Mouse (Mus musculus): ENCODE measurements around the gene Gphb5. TPM values are rescaled to one million over a fixed set of nuclear protein-coding genes. Genes with fewer than 3 reads are reported as not detected.
A peak's percentile ranks its signal among the peaks of the same experiment; 100 is the strongest.

Gphb5 gene
- total and polyA plus RNA-seq, 2 experiments from 2014 or later, result not detected

DNA sequence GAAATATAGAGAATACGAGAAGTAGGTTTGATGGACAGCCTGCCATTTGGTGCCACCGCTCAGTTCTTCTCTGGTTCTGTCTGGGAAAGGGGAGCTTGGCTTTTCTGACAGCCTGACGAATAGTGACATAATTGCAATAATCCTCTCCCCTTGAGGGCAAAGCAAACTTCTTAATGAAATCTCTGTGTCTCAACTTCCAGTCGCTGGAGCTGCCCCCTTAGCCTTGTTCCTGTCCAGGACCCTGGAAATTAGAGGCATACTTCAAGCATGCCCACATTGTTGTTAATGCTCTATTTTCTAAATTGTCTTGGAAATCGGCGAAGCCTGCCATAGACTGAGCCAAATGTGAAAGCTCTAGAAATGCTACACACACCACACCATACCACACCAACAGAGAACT, 12.1 kb upstream of the Gphb5 start:
- DNase-seq (ENCODE audit: low spot score) (no peak), ATAC-seq (no peak)
- Histone ChIP-seq H3K27me3 (ENCODE audit: insufficient read depth, low read length) (no peaks in the 10 kb centered on the region), H3K36me3 (ENCODE audit: insufficient read depth, low read length) (no peaks in the 10 kb centered on the region), H3K4me3 (ENCODE audit: low read length) (no peak overlapping the region), H3K9ac (replicated peaks; ENCODE audit: low read length) (no peak overlapping the region), H3K4me2 (ENCODE audit: low read depth, low read length) (no peak overlapping the region), H3K27ac (no peak overlapping the region), H3K9me3 (ENCODE audit: low read length) (0 out of 2 replicates have a peak, but pooled peaks cover 6% of the 10 kb centered on the region), H3K4me1 (ENCODE audit: insufficient read depth, low read length) (no peaks in the 10 kb centered on the region)
- 89% methylated on average over 6 of the region's 6 CpGs for WGBS
- TF ChIP-seq CTCF (IDR thresholded peaks at IDR 0.05; ENCODE audit: low read depth), result no peak

DNA sequence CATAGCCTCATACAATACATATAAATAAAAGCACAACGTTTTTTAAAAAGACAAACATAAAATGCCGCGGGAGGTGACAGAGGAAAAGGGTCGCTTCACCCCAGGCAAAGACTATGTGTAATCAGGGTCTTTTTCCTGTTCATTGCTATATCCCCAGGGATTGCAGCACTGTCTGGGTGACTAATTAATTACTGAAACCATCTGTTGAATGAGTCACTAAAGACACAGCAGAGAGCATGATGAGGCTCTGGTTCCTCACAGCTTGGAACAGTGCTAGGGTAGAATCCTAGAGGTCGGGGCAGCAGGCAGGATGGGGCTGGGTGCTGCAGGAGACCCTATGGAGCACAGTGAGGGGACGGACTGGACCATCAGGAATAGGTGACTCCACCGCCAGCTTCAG, 9.3 kb upstream of the Gphb5 start:
- no peaks in the 10 kb centered on the region for H3K27me3 ChIP-seq (ENCODE audit: insufficient read depth, low read length)
- ATAC-seq (no peak), DNase-seq (ENCODE audit: low spot score) (no peak)
- no peaks in the 10 kb centered on the region for H3K4me1 ChIP-seq (ENCODE audit: insufficient read depth, low read length)
- no peak overlapping the region for H3K27ac ChIP-seq
- no peak overlapping the region for H3K4me2 ChIP-seq (ENCODE audit: low read depth, low read length)
- no peaks in the 10 kb centered on the region for H3K9me3 ChIP-seq (ENCODE audit: low read length)
- WGBS, result 82% methylated on average over 7 of the region's 7 CpGs
- H3K36me3 ChIP-seq (ENCODE audit: insufficient read depth, low read length), result no peaks in the 10 kb centered on the region
- no peak overlapping the region for H3K9ac ChIP-seq (replicated peaks; ENCODE audit: low read length)
- H3K4me3 ChIP-seq (ENCODE audit: low read length), result no peak overlapping the region
- no peak for TF ChIP-seq CTCF (IDR thresholded peaks at IDR 0.05; ENCODE audit: low read depth)

DNA sequence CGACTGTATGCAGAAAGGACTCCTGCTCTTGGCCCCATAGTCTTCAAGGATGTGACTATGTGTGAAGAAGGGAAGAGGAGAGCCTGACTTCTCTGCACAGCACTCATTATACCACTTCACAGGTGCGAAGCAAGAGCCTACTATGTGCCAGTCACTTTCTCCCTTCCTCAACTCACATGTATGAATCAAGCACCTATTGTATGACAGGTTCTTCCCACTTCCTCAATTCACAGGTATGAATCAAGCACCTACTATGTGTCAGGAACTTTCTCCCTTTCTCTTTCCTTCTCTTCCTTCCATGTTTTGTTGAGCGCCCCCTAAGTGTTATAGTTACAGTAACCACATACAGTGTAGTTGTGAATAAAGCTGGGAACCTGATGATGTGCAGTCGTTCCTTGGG, 8.2 kb upstream of the Gphb5 start:
- DNase-seq (ENCODE audit: low spot score) (no peak), ATAC-seq (no peak)
- no peaks in the 10 kb centered on the region for H3K4me1 ChIP-seq (ENCODE audit: insufficient read depth, low read length)
- no peaks in the 10 kb centered on the region for H3K36me3 ChIP-seq (ENCODE audit: insufficient read depth, low read length)
- H3K27me3 ChIP-seq (ENCODE audit: insufficient read depth, low read length), result no peaks in the 10 kb centered on the region
- no peak overlapping the region for H3K9ac ChIP-seq (replicated peaks; ENCODE audit: low read length)
- H3K9me3 ChIP-seq (ENCODE audit: low read length), result no peaks in the 10 kb centered on the region
- no peak overlapping the region for H3K4me2 ChIP-seq (ENCODE audit: low read depth, low read length)
- no peak overlapping the region for H3K27ac ChIP-seq
- H3K4me3 ChIP-seq (ENCODE audit: low read length), result no peak overlapping the region
- 85% methylated on average over 4 of the region's 4 CpGs for whole genome bisulfite sequencing
- no peak for TF ChIP-seq CTCF (IDR thresholded peaks at IDR 0.05; ENCODE audit: low read depth)

DNA sequence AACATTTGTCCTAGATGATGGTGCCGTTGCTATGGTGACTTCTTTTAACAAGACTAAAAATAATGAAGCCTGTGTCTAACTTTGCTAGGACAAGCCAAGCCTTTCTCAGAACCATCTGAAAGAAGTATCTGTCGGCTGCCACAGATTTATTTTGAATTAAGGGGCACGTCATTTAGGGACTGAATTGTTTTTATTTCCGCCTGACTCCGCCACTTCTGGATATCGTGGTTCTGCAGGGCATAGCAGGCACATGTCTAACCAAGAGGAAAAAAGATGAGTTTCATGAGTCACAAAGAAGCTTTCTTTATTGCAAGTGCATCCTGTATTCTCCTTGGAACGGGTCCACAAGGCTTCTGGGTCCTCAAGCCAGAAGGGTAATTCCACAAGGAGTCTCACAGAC, 7.8 kb upstream of the Gphb5 start:
- Histone ChIP-seq H3K4me3 (ENCODE audit: low read length) (no peak overlapping the region), H3K27me3 (ENCODE audit: insufficient read depth, low read length) (no peaks in the 10 kb centered on the region), H3K27ac (no peak overlapping the region), H3K36me3 (ENCODE audit: insufficient read depth, low read length) (no peaks in the 10 kb centered on the region), H3K9ac (replicated peaks; ENCODE audit: low read length) (no peak overlapping the region), H3K4me2 (ENCODE audit: low read depth, low read length) (no peak overlapping the region), H3K9me3 (ENCODE audit: low read length) (no peaks in the 10 kb centered on the region), H3K4me1 (ENCODE audit: insufficient read depth, low read length) (no peaks in the 10 kb centered on the region)
- WGBS, result 52% methylated on average over 7 of the region's 7 CpGs
- peak; percentile 79 for ATAC-seq
- TF ChIP-seq CTCF (IDR thresholded peaks at IDR 0.05; ENCODE audit: low read depth), result no peak
- peak; percentile 61 for DNase-seq (ENCODE audit: low spot score)

DNA sequence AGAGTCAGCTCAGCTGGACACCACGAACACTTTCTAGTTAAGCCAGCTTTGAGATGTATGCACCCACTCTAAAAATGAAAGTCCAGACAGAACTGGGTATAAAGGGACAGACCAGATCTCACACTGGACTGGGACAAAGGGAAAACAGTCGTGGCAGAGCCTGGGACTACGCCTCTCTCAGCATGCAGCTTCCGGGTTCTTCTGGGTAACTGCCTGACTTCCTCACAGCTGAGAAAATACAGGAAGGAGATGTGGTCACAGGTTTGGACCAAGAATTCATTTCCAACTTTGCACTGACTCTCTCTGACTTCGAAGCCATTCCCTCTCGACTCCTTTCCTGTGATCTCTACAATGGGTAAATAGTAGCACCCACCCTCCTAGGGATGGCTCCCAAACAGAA, 1.6 kb downstream of the Gphb5 start:
- H3K9ac ChIP-seq (replicated peaks; ENCODE audit: low read length), result no peak overlapping the region
- no peak for ATAC-seq
- no peaks in the 10 kb centered on the region for H3K27me3 ChIP-seq (ENCODE audit: insufficient read depth, low read length)
- H3K4me1 ChIP-seq (ENCODE audit: insufficient read depth, low read length), result no peaks in the 10 kb centered on the region
- no peak for TF ChIP-seq CTCF (IDR thresholded peaks at IDR 0.05; ENCODE audit: low read depth)
- H3K9me3 ChIP-seq (ENCODE audit: low read length), result no peaks in the 10 kb centered on the region
- no peaks in the 10 kb centered on the region for H3K36me3 ChIP-seq (ENCODE audit: insufficient read depth, low read length)
- H3K4me3 ChIP-seq (ENCODE audit: low read length), result no peak overlapping the region
- no peak for DNase-seq (ENCODE audit: low spot score)
- 82% methylated on average over 6 of the region's 6 CpGs for WGBS
- H3K4me2 ChIP-seq (ENCODE audit: low read depth, low read length), result no peak overlapping the region
- no peak overlapping the region for H3K27ac ChIP-seq

DNA sequence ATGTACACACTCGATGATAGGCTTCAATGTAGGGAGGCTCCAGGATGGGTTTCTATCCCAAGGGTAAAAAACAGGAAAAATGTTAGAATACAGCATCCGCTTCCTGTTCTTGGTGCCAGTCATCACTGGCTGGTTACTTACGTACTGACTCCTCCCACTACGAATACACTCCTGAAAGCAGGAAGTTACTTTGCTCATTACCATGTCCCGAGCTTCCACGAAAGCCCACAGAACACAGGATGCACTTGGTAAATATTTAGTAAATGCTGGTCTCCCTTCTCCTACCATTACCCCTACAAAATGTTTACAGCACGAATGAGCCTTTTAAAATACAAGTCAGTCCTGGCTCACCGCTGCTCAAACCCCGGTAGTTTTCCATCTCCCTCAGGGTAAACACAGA, 3.6 kb downstream of the Gphb5 start:
- no peaks in the 10 kb centered on the region for H3K36me3 ChIP-seq (ENCODE audit: insufficient read depth, low read length)
- H3K4me1 ChIP-seq (ENCODE audit: insufficient read depth, low read length), result no peaks in the 10 kb centered on the region
- no peak overlapping the region for H3K4me2 ChIP-seq (ENCODE audit: low read depth, low read length)
- 85% methylated on average over 9 of the region's 9 CpGs for WGBS
- TF ChIP-seq CTCF (IDR thresholded peaks at IDR 0.05; ENCODE audit: low read depth), result no peak
- H3K27me3 ChIP-seq (ENCODE audit: insufficient read depth, low read length), result no peaks in the 10 kb centered on the region
- H3K27ac ChIP-seq, result no peak overlapping the region
- H3K9me3 ChIP-seq (ENCODE audit: low read length), result no peaks in the 10 kb centered on the region
- ATAC-seq (no peak), DNase-seq (ENCODE audit: low spot score) (no peak)
- H3K4me3 ChIP-seq (ENCODE audit: low read length), result no peak overlapping the region
- H3K9ac ChIP-seq (replicated peaks; ENCODE audit: low read length), result no peak overlapping the region

DNA sequence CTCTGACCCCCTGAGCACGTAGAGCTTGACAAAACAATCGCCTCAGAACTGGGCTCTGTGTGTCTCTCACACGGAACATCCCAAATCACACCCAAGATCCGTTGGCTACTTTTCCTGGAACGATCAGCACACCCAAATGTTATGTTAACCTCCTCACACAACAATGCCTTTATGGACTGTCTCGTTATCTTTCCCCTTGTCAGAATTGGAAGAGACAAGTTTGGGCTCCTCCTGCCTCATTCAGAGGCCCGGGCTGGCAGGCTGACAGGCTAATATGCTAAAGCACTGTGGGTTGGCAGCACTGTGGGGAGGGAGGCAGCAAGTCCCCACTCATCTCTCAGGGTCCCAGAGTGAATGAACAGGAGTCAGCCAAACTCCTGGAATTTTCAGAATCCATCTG, 19.5 kb downstream of the Gphb5 start:
- no peaks in the 10 kb centered on the region for H3K36me3 ChIP-seq (ENCODE audit: insufficient read depth, low read length)
- ATAC-seq (no peak), DNase-seq (ENCODE audit: low spot score) (no peak)
- no peak overlapping the region for H3K27ac ChIP-seq
- H3K9ac ChIP-seq (replicated peaks; ENCODE audit: low read length), result no peak overlapping the region
- WGBS, result 40% methylated on average over 7 of the region's 7 CpGs
- H3K9me3 ChIP-seq (ENCODE audit: low read length), result no peaks in the 10 kb centered on the region
- H3K27me3 ChIP-seq (ENCODE audit: insufficient read depth, low read length), result no peaks in the 10 kb centered on the region
- no peak for TF ChIP-seq CTCF (IDR thresholded peaks at IDR 0.05; ENCODE audit: low read depth)
- H3K4me1 ChIP-seq (ENCODE audit: insufficient read depth, low read length), result no peaks in the 10 kb centered on the region
- no peak overlapping the region for H3K4me3 ChIP-seq (ENCODE audit: low read length)
- no peak overlapping the region for H3K4me2 ChIP-seq (ENCODE audit: low read depth, low read length)

Measured in hindbrain, postnatal 0 days (tissue).